Mouse (Mus musculus) monocyte, adult 2 months (primary cell): Measurements from ENCODE around the gene Inca1.
A peak's percentile ranks its signal among the peaks of the same experiment; 100 is the strongest.

Source experiments
- DNase-seq, 2 experiments: peaks; one replicate each; pipeline ENCODE4 v3.0.0; 2022; ENCODE audit warnings: low spot score in 2 of 2, low read depth in 1 of 2

Gene Inca1

DNA sequence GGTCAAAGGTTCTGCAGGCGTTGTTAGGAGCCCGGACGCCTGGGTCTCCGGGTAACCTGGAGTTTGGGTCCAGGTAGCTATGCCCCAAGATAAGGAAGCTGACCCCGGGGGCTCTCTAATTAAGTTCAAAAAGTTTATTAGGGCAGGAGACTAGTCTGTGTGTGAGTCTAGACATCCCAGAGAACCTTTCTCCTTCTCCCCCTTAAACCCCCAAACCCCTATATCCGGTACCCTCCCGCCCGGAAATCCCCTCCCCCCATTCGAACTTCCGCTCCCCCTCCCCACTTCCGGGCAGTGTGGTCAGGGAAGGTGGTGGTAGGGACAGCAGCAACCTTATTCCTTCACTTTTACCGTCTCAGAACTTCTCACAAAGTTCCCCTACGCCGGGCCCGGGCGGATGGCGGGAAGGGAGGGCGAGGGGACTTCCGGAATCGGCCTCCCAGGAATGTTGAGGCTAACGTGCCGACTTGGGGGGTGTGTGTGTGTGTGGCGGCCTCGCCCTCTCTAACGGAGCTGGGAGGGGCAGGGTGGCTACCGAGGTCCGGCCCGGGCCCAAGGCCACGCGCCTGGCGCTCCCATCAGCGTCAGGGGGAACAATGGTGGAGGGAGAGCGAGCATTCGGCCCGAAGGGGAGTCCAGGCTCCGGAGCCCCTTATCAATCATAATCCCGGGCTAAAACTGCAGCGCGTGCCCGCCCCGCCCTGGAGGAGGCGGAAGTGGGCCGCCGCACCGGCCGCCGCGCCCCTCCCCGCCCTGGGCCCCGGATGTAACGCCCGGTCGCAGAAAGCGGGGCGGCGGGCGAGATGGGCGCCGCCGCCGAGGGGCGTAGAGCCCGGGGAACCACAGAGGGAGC lies 46.4 kb downstream of the Inca1 start:
- DNase-seq: no peak

DNA sequence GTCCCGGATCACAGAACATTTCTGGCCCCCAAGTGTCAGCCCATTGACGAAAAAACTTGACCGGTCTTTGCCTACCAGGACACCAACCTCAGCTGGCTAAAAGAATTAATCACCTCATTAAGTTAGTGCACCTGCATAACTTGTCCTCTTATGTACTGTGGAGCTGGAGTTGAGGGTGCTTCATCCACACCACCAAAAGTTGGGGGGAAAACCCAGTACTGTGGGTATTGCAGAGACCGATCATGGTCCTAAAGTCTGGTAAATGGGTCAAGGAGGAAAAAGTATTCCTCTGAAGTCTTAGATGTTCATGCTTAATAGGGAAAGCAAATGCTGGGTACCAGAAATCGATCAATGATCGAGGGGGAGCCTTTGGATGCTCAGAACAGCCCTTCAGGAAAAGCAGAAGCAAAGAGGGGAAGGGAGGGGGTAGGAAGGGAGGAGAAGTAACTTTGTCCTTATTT lies 47.0 kb downstream of the Inca1 start:
- DNase-seq: no peak

DNA sequence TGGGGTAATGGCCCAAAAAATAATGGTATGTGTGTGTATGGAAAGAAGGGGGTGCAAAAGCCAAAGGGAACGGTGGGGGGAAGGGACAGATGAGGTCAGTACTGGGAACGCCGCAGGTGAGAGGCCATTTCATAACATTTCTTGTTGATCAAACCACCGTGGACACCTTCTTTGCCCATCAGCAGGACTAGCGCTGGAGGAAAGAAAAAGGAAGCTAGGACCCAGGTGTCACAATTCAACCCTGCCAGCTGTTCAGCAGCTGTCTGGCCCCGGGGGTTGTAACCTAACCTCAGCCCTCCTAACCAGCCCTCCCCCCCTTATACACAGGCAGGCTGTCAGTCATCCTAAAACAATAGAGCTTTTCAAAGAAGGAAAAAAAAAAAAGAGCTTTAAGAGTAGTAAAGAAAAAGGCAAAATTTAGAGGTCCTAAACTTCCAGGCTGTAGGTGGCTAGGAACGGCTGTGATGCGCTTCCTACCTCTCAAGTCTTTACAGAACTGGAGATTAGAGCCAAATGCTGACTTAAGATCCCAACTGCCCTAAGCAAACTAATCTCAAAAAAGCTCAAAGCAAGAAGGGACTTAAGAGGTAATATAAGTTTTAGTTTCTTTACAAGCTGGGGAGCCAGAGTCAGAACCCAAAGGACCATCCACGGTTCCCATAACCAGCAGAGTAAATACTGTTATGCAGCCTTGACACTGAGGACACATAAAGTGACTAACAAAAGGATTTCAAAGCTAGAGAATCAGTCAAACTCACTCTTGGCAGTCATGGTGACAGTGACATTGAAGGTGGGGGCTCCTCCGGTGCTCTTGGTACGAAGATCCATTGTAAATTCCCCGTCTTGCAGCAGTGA lies 47.7 kb downstream of the Inca1 start:
- no peak for DNase-seq

DNA sequence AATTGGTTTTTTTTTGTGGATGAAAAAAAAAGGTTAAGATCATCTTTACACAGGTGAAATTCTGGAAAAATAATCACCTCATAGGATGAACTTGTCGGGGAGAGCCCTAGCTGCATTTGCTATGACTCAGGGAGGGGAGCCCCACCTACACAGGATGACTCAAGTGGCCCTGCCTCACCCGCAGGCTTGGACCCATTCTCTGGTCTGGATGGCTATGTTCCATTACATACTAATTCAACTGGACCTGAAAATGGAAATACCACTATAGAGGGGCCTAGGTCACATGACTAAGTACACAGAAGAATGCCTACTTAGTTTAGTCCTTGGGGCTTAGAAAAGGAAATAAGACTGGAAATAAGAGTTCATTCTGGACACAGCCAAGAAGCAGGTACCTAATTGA lies 48.6 kb downstream of the Inca1 start:
- no peak for DNase-seq

DNA sequence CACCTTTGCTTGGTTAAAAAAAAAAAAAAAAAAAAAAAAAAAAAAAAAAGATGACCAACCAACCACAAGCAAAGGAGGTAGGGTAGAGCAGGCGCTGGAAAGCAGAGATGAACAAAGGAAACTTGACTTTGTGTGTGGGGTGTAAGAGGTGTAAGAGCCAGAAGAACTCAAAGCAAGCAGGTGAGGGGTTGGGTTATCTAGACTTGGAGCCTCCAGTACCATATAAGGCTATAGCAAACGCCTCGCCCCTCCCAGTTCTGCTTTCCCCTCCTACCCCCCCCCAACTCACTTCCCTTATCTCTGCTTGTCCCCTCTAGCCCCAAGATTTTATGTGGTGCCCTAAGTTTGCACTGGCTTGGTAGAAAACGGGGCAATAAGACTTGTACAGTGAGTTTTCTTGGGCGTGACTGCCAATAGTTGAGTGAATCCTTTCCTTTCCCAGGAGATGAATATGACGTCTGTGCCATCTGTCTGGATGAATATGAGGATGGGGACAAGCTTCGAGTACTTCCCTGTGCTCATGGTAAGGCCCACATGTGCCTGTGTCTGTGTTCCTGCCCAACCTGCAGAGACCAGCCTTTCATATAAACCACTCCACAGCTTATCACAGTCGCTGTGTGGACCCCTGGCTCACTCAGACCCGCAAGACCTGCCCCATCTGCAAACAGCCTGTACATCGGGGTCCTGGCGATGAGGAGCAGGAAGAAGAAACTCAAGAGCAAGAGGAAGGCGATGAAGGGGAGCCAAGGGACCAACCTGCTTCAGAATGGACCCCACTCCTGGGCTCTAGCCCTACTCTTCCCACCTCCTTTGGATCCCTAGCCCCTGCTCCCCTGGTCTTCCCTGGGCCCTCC lies 49.4 kb downstream of the Inca1 start:
- no peak for DNase-seq

DNA sequence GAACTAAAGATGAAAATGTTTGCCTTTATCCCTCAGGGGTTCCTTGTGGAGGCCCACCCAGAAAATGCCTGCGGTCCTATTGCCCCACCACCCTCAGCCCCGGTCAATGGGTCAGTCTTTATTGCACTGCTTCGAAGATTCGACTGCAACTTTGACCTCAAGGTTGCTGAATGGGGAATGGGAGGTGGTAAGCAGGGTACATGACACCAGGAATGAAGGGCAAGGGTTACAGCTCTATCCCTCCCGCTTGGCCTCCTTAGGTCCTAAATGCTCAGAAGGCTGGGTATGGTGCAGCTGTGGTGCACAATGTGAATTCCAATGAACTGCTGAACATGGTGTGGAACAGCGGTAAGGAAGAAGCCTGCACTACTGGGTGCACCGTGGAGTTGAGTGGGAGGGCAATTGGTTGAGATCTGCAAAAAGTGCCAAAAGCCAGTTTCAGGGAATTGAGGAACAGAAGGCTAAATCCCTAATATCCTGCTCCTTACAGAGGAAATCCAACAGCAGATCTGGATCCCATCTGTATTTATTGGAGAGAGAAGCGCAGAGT lies 50.7 kb downstream of the Inca1 start:
- DNase-seq: no peak

DNA sequence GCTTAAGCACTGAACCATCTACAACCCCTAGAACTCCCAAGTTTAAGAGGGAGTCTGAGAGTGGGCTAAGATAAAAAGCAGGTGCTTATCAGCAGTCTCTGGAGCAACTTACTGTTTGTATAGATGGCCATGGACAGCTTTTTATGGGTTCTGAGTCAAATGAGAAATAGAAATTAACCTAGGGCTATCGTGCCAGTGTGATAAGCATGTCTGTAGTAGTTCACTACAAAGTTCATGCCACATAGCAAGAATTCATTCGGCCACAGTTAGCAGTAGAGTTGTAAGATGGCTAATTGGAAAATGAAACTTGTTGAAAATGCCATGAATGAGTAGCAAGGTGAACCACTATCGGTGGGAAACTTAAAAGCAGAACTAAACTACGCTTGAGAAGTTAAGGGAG lies 51.4 kb downstream of the Inca1 start:
- DNase-seq: no peak

DNA sequence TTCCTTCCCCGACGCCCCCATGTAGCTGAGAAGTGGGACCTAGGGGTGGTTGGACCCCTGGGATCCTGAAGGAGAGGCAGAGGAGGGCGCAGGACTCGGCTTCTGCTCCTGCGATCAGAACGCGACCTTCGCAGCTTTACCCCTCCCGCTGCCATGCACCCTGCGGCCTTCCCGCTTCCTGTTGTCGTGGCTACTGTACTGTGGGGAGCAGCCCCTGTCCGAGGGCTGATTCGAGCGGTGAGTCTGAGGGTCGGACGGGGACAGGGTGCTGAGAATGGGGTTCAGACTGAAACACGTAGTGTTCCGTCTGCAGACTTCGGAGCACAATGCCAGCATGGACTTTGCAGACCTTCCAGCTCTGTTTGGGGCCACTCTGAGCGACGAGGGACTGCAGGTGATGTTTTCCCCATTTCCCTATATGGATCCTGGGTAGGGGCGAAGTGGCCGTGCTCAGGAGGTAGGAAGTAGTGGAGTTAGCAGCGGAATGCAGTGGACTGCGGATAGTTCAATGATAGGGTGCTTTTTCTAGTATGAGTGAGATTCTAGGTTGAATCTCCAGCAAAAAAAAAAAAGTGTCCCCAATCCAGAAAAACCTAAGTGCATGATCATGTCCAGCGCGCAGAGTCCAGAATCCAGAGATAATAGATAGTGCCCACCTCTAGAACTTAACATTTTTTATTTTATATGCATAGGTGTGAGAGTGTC lies 52.1 kb downstream of the Inca1 start:
- DNase-seq: no peak

DNA sequence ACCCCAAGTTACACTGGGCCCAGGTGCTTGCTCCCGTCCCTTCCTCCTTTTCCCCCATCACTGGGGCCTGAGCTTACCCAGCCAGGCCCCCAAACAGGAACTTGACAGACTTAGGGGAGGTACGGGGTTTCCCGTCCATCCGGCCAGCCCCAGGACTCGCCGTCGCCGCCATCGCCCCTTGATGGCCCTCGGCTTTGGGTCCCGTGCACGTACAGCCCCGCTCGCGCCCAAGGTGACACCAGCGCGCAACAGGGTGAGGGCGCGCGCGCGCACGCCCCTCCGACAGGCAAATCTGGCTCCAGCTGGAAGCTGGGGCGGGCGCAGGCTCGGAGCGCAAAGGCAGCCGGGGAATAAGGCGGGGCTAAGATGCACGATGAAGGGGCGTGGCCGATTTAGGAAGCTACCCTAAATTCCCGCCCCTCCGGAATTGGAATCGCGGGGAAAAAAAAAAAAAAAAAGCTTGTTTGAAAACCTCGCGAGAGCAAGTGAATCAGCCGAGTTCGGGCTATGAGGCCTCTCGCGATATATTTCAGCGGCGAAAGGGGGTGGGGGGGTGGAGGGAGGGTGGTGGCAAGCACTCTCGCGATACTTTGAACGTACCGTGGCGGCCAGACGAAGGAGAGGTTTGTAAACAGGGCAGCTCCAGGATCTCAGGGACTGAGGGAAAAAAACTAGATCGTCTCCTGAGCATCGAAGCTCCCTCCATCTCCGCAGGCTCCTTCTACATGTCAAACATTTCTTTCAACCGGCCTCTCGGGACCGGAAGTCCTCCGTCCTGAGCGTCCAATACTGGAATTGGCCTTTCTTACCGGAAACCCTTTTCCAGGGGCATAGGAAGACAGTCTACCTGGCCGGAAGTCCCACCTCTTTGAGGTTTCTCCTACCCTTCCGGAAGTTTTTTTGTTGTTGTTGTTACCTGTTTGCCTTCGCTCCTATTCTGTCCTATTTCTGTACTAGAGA lies 53.0 kb downstream of the Inca1 start, which contains the start of the genes Rnf167 and Slc25a11:
Rnf167 (plus strand) TSS at position 545 of the 960 bp plus-strand sequence.
Slc25a11 (minus strand) TSS at position 789 of the 960 bp plus-strand sequence.
- peak; percentile 83 to 88 for DNase-seq

DNA sequence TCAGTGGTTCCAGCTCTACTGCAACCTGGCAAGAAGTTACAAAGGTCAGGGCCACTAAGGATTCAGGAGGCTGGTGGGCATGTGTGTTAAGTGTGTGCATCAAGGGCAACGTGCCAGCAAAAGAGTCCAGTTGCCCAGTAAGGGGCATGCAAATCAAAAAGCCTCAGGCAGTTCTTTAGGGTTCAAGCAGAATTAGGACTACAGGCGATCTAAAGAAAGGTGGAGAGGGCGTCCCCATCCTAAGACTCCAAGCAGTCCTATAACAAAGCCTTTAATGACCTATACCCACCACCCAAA lies 53.7 kb downstream of the Inca1 start:
- no peak for DNase-seq

DNA sequence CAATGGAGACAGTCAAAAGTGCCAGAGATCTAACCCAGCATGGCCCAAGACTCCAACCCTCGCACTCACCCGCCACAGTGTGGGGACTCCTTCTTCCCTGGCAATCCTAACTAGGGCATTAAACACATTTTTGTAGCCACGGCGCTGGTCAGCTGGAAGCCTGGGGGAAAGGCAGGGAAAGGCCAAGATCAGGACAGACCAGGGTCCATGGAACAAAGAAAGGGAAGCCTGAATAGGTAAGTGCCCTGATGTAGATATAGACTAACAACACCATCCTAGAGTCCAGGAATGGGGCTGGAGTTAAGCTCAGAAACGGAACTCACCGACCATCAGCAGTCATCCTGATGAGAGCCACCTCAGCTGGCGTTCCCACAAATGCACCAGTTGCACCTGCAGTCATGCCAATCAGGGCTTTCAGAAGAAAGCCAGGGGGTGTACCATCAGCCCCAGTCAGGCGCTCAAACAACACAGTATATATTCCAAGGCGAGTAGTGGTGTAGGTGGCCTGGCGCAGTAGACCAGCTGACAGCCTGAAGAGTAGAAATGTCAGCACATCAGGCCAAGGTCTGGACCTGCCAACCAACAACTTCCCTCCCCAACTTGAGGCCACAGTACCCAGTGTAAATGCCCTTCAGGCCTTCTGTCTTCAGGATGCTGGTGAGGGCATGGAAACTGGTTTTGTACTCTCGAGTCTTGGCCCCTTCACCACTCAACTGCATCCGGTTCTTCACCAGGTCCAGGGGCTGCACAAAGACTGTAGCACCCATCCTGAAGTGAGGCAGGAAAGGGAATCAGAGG lies 54.3 kb downstream of the Inca1 start:
- DNase-seq: no peak

DNA sequence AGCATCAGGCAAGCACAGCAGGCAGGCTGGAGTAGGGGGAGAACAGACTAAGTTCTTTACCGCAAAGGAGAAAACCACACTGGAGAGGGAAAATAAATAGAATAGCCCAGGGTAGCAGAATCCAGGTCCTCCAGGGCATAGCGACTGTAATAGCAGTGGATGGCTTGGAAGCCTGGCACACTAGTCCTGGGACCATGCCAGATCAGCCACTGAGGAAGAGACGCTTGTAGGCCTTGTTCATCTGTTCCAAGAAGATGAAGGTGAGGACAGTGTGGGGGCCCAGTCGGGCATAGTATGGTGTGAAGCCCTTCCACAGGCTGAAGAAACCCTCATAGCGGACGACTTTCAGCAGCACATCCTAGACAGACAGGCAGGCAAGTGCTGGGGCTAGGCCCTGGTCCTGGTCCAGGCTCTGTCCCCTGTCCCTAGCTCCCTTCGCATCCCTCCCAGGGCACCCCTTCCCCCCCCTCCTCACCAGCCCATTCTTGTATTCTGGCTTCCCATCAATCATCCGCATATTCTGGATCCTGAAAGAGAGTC lies 55.3 kb downstream of the Inca1 start:
- no peak for DNase-seq

DNA sequence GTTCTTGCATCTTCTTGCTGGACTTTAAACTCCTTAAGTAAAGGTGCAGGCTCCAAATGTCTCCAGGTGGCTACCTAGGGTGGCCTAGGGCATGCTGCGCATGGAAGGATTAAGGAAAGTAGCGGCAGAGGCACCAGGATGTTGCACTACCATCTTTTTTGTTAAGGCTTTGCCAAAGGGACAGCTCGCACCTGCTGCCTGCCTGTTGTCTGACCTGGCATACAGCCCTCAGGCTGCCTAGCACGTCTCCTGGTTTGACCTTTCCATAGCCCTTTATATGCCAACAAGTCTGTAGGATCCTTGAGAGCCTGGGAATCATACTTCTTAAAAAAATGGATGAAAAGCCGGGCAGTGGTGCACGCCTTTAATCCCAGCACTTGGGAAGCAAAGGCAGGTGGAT lies 56.9 kb downstream of the Inca1 start:
- DNase-seq: no peak

DNA sequence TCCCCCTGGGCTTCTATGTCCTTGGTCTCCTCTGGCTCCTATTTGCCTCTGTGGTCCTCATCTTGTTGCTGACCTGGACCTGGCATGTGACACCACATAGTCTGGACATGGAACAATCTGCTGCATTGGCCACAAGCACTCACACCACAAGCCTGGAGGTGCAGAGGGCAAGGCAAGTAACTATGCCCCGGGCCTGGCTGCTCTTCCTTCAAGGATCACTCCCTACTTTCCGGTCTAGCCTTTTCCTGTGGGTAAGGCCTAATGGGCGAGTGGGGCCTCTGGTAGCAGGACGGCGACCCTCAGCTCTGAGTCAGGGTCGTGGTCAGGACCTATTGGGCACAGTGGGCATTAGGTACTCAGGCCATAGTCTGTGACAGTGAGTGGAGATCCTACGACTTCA lies 58.7 kb downstream of the Inca1 start:
- no peak for DNase-seq

DNA sequence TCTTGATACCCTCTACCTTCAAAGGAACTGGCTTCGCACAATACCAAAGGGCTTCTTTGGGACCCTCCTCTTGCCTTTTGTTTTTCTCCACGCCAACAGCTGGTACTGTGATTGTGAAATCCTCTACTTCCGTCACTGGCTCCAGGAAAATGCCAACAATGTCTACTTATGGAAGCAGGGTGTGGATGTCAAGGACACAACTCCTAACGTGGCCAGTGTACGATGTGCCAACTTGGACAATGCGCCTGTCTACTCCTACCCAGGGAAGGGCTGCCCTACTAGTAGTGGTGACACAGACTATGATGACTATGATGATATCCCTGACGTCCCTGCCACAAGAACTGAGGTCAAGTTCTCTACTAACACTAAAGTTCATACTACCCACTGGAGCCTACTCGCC lies 60.0 kb downstream of the Inca1 start:
- no peak for DNase-seq

DNA sequence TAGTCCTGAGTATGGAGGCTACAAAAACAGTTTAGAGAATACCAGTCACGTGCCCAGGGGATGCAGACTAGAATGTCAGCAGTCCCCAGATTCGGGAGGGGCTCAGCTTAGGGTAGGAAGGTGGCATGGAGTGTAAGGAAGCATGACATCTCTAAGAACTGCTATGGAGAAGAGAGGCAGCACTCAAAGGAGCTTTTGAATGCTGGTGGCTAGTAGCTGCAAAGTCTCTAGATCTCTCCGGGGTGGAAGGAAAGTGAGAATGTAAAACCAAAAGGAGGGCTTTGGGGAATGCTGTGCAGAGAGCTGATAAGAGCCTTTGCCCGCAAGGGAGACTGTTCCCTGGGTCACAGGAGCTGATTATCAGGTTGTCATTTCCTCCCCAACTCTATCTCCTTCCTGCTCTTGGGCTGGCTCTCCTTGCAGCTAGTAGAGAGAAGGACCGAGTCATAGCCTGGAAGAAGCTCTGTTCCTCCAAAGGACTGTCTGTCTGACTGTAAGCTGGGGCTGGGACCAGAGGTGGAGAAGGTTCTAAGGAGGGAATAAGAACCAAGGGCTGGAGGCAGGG lies 61.2 kb downstream of the Inca1 start, which contains the start of gene Gp1ba:
Gp1ba (plus strand) TSS at position 409 of the 565 bp plus-strand sequence.
- no peak for DNase-seq
